Mouse (Mus musculus) splenic B cell, adult 2 months (primary cell): ENCODE measurements around the gene Samd1.
A peak's percentile ranks its signal among the peaks of the same experiment; 100 is the strongest.

Experiments
- DNase-seq: peaks from one replicate; pipeline ENCODE4 v3.0.0-alpha.2; 2011; ENCODE audit warnings: low read depth, low spot score
- H3K27me3 ChIP-seq: 2 replicates; pipeline ENCODE4 v1.6.1; 2012; ENCODE audit warnings: mild to moderate bottlenecking, low read length, moderate library complexity, mixed read lengths; ENCODE audit not compliant: control insufficient read depth, poor library complexity, insufficient read depth, severe bottlenecking
- H3K36me3 ChIP-seq: 2 replicates; pipeline ENCODE4 v1.6.1; 2012; ENCODE audit warnings: mild to moderate bottlenecking, low read length, moderate library complexity, mixed read lengths; ENCODE audit not compliant: control insufficient read depth, poor library complexity, insufficient read depth, severe bottlenecking

Samd1 gene

GRCm38 (mm10) chr8:84042948-84043342 is 45.5 kb downstream of the Samd1 start:
- H3K36me3 ChIP-seq: peaks cover 6% of the 10 kb centered on the region
- DNase-seq: peak; percentile 20
- H3K27me3 ChIP-seq: no peaks in the 10 kb centered on the region

- no peak for DNase-seq
- Histone ChIP-seq H3K36me3 (peaks cover 4% of the 10 kb centered on the region; the same call in 1 of the 2 replicates), H3K27me3 (no peaks in the 10 kb centered on the region)
Measured at GRCm38 (mm10) chr8:84044103-84044502, 46.6 kb downstream of the Samd1 start.

GRCm38 (mm10) chr8:84044900-84045299 is 47.4 kb downstream of the Samd1 start, which contains the start of gene Rln3:
Gene Rln3, minus strand, starts transcription at chr8:84045000.
- Histone ChIP-seq H3K27me3 (no peaks in the 10 kb centered on the region), H3K36me3 (peaks cover 4% of the 10 kb centered on the region; the same call in 1 of the 2 replicates)
- no peak for DNase-seq

- Histone ChIP-seq H3K36me3 (no peaks in the 10 kb centered on the region), H3K27me3 (no peaks in the 10 kb centered on the region)
- DNase-seq: no peak
Measured at GRCm38 (mm10) chr8:84046505-84046904, 49.0 kb downstream of the Samd1 start.

GRCm38 (mm10) chr8:84048171-84048570 is 50.7 kb downstream of the Samd1 start:
- H3K36me3 ChIP-seq: no peaks in the 10 kb centered on the region
- no peaks in the 10 kb centered on the region for H3K27me3 ChIP-seq
- DNase-seq: no peak
